Mouse (Mus musculus) MEL (cell line): ENCODE results near the gene Hs3st3b1. TPM values are rescaled to one million over a fixed set of nuclear protein-coding genes. Genes with fewer than 3 reads are reported as not detected.

Experiments used
- DNase-seq: peaks from one replicate; pipeline ENCODE4 v3.0.0; 2011; ENCODE audit warnings: low read depth, low spot score
- H3K27ac ChIP-seq: 2 replicates; pipeline ENCODE4 v1.5.1; 2012; ENCODE audit warnings: low read depth, mild to moderate bottlenecking, control low read depth, low read length, moderate library complexity; ENCODE audit not compliant: control insufficient read depth
- H3K27me3 ChIP-seq, 2 experiments: fragments of 150-350 bp in 1 of 2; sonication (generic) in 1 of 2; 2 replicates each; pipeline ENCODE4 v1.6.1; 2012; ENCODE audit warnings: low read length in 2 of 2, mild to moderate bottlenecking in 2 of 2, improper control_type of control experiment in 1 of 2, moderate library complexity in 1 of 2; ENCODE audit not compliant: insufficient read depth in 2 of 2, control insufficient read depth in 1 of 2
- H3K36me3 ChIP-seq, 2 experiments: 2 replicates each; pipeline ENCODE4 v1.6.1; 2012 to 2014; ENCODE audit warnings: low read length in 2 of 2, improper control_type of control experiment in 1 of 2, inconsistent platforms in 1 of 2, mild to moderate bottlenecking in 1 of 2; ENCODE audit not compliant: insufficient read depth in 2 of 2, control insufficient read depth in 1 of 2
- H3K4me1 ChIP-seq, 2 experiments: fragments of 150-350 bp in 1 of 2; sonication (generic) in 1 of 2; 2 replicates each; pipeline ENCODE4 v1.6.1; 2012; ENCODE audit warnings: low read length in 2 of 2, improper control_type of control experiment in 1 of 2, mild to moderate bottlenecking in 1 of 2; ENCODE audit not compliant: insufficient read depth in 2 of 2, control insufficient read depth in 1 of 2
- H3K4me3 ChIP-seq, 2 experiments: fragments of 150-350 bp in 1 of 2; sonication (generic) in 1 of 2; 2 replicates each; pipeline ENCODE4 v1.5.1; 2012; ENCODE audit warnings: low read depth in 2 of 2, low read length in 2 of 2, mild to moderate bottlenecking in 2 of 2, moderate library complexity in 2 of 2, control low read depth in 1 of 2, improper control_type of control experiment in 1 of 2; ENCODE audit not compliant: control insufficient read depth in 1 of 2, insufficient read depth in 1 of 2
- H3K79me2 ChIP-seq: 2 replicates; pipeline ENCODE4 v1.6.1; 2012; ENCODE audit warnings: mild to moderate bottlenecking, low read length, moderate library complexity; ENCODE audit not compliant: control insufficient read depth, poor library complexity, insufficient read depth
- H3K9ac ChIP-seq: 2 replicates; pipeline ENCODE4 v1.6.1; 2012; ENCODE audit warnings: low read depth, mild to moderate bottlenecking, control low read depth, low read length, moderate library complexity; ENCODE audit not compliant: control insufficient read depth, poor library complexity, severe bottlenecking
- H3K9me3 ChIP-seq: fragments of 150-350 bp; sonication (generic); replicated peaks from 2 replicates; pipeline ENCODE4 v1.6.1; 2012; ENCODE audit warnings: mild to moderate bottlenecking, low read length, improper control_type of control experiment, moderate library complexity; ENCODE audit not compliant: insufficient read depth
- MAFK ChIP-seq: IDR thresholded peaks from 2 replicates; pipeline ENCODE4 v1.6.1; 2011; ENCODE audit warnings: low read depth, mild to moderate bottlenecking, low read length, improper control_type of control experiment, borderline replicate concordance
- POLR2AphosphoS2 ChIP-seq: IDR thresholded peaks from 2 replicates; pipeline ENCODE4 v1.6.1; 2011; ENCODE audit warnings: low read length, improper control_type of control experiment
- RCOR1 ChIP-seq: IDR thresholded peaks from 2 replicates; pipeline ENCODE4 v1.6.1; 2012; ENCODE audit warnings: low read depth, mild to moderate bottlenecking, inconsistent platforms, low read length, improper control_type of control experiment
- SMC3 ChIP-seq: IDR thresholded peaks from 2 replicates; pipeline ENCODE4 v1.6.1; 2011; ENCODE audit warnings: low read depth, low read length, improper control_type of control experiment
- TAL1 ChIP-seq: IDR thresholded peaks from 2 replicates; pipeline ENCODE4 v1.6.1; 2012; ENCODE audit warnings: mild to moderate bottlenecking, inconsistent platforms, low read length, moderate library complexity, mixed read lengths
- USF2 ChIP-seq, 2 experiments: IDR thresholded peaks; 2 replicates each; pipeline ENCODE4 v1.6.1; 2011 to 2012; ENCODE audit warnings: improper control_type of control experiment in 2 of 2, low read length in 2 of 2, borderline replicate concordance in 1 of 2, inconsistent platforms in 1 of 2, low read depth in 1 of 2, mild to moderate bottlenecking in 1 of 2; ENCODE audit not compliant: insufficient read depth in 1 of 2
- ZKSCAN1 ChIP-seq: IDR thresholded peaks from 2 replicates; pipeline ENCODE4 v1.6.1; 2012; ENCODE audit warnings: low read depth, mild to moderate bottlenecking, inconsistent platforms, low read length, improper control_type of control experiment, moderate library complexity
- ZMIZ1 ChIP-seq: IDR thresholded peaks from 2 replicates; pipeline ENCODE4 v1.6.1; 2012; ENCODE audit warnings: low read depth, mild to moderate bottlenecking, inconsistent platforms, low read length, improper control_type of control experiment, moderate library complexity
- polyA plus RNA-seq, 2 experiments: library from polyadenylated mRNA; stranded (reverse) in 1 of 2; unstranded in 1 of 2; fragments of >175 nt in 1 of 2; fragments of >200 nt in 1 of 2; gene quantifications; 2 replicates each; pipeline versions ENCODE4 v1.2.1 to v1.2.4; 2012; ENCODE audit warnings: low replicate concordance in 2 of 2, low read depth in 1 of 2; ENCODE audit not compliant: insufficient read length in 2 of 2, insufficient read depth in 1 of 2, missing spikeins in 1 of 2
- total RNA-seq: library from RNA; depleted of rRNA; stranded (reverse); fragments of 300-350 nt; gene quantifications from 2 replicates; pipeline ENCODE4 v1.2.3, GENCODE M21; 2012; rRNA removed

Hs3st3b1 gene
- total RNA-seq: not detected in 2 replicates
- not detected for polyA plus RNA-seq

- Histone ChIP-seq H3K9ac (no peak within 1 kb of the TSS), H3K27me3 (no peaks in the 10 kb centered on the region; a peak in 1 of 4 replicates), H3K4me3 (no peak within 1 kb of the TSS), H3K79me2 (no peaks in the 10 kb centered on the region), H3K4me1 (no peaks in the 10 kb centered on the region), H3K27ac (no peak within 1 kb of the TSS), H3K36me3 (no peaks in the 10 kb centered on the region), H3K9me3 (no peaks in the 10 kb centered on the region)
- no peak for TF ChIP-seq TAL1
- no peak for DNase-seq
These were observed at the start of gene Hs3st3b1 for GRCm38 (mm10) chr11:63922091-63922621. Gene Hs3st3b1, minus strand, starts transcription at chr11:63922290.

- Histone ChIP-seq H3K9ac (no peak overlapping the region), H3K27ac (no peak overlapping the region), H3K79me2 (no peaks in the 10 kb centered on the region), H3K27me3 (no peaks in the 10 kb centered on the region)
- TF ChIP-seq MAFK (no peak), ZMIZ1 (no peak), SMC3 (no peak), POLR2AphosphoS2 (no peak), USF2 (IDR thresholded peaks at IDR 0.05; ENCODE audit: borderline replicate concordance in 1 of 2, insufficient read depth in 1 of 2, low read depth in 1 of 2, low read length in 2 of 2) (no peak), RCOR1 (no peak)
- TF ChIP-seq, all 39 proteins: peak for 0
- H3K36me3 ChIP-seq: peaks cover 4 to 24% of the 10 kb centered on the region in 2 experiments
- H3K4me3 ChIP-seq: no peak overlapping the region
- peaks cover 21 to 24% of the 10 kb centered on the region in 2 experiments for H3K4me1 ChIP-seq
- DNase-seq: no peak
- H3K9me3 ChIP-seq: no peaks in the 10 kb centered on the region
These were observed 49.4 kb upstream of the Hs3st3b1 start for GRCm38 (mm10) chr11:63971462-63971861.

GRCm38 (mm10) chr11:63970818-63971217 is 48.7 kb upstream of the Hs3st3b1 start:
- H3K79me2 ChIP-seq: no peaks in the 10 kb centered on the region
- TF ChIP-seq ZKSCAN1 (peak; percentile 77), ZMIZ1 (no peak)
- H3K9ac ChIP-seq: no peak overlapping the region
- H3K27ac ChIP-seq: no peak overlapping the region
- peaks cover 4 to 24% of the 10 kb centered on the region in 2 experiments for H3K36me3 ChIP-seq
- no peak for DNase-seq
- H3K4me1 ChIP-seq: peaks cover 21 to 24% of the 10 kb centered on the region in 2 experiments
- no peak overlapping the region for H3K4me3 ChIP-seq
- H3K9me3 ChIP-seq: no peaks in the 10 kb centered on the region
- H3K27me3 ChIP-seq: no peaks in the 10 kb centered on the region
